Mouse (Mus musculus): ENCODE measurements around the gene Ngfr.

Gene Ngfr

GRCm38 (mm10) chr11:95594686-95595212 is 7.2 kb upstream of the Ngfr start:
- DNase-seq: no peak

DNA sequence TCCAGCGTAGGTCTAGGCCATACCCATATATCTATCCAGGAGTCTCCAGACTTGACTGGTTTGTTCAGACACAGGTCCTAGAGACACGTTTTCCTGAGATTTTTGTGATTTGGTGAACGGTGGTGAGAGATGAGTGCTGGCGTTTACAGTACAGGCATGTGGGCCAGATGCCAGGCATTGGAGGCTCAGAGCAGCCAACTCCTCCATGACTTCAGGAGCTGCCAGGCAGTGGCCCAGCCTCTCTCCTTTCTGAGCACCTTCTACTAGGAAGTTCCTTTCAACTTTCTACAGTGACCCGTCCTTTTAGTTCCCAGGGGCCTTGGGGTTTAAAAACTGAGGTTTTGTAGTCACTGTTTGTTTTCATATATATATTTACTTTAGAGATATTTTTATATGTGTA is 6.0 kb upstream of the Ngfr start:
- DNase-seq: peak in 1 of 2 experiments; percentile 55

GRCm38 (mm10) chr11:95592691-95593090 is 5.2 kb upstream of the Ngfr start:
- DNase-seq: no peak

DNA sequence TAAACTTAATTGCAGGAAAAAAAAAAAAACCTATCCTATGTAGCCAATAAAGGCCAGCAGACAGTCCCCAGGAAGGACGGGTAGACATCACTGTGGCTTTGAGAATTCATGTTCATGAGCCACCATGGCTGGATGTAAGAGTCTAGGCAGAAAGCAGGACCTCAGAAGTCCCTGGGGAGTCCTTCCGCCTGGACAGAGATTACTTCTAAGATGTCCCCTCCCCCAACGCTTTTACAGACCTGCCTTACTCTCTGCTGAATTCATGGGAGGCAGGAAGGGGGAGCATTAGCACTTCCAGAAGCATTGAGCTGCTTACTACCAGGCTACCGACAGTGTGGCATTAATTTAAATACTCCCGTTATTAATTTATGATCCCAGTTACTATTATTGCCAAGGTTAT is 1.7 kb upstream of the Ngfr start:
- no peak for DNase-seq

DNA sequence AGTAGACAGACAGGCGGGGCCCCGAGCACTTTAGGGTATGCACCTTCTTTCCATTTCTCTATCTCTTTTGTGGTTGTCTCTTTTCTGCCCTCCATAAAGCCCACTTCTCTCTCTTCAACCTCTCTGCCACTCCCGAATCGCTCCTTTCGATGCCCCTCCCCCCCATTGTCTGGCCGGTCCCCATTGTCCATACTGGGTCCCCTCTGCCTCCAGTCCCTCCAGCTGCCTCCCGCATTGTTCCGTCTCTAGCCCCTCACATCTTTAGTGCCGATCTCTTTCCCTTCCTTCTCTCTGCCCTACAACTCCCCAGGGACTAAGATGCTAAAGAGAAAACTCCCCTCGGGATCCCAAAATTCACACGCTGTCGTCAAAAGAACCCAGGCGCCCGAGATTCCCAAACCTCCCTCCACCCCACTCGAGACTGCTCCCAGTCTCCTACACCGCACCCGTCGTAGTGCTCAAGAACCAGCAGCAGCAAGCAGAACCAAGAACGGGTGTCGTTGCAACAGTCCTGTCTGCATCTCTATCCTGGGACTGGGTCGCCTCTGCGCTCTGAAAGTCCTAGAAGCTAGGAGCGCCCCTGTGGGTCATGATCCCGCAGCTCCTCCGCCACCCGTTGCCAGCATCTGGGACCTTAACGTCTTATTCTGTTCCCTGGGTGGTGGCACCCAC is 648 bp downstream of the Ngfr start:
- DNase-seq: no peak

GRCm38 (mm10) chr11:95586184-95586583 is 1.4 kb downstream of the Ngfr start:
- DNase-seq: peak; percentile 87 to 91

GRCm38 (mm10) chr11:95585684-95586083 is 1.9 kb downstream of the Ngfr start:
- no peak for DNase-seq

GRCm38 (mm10) chr11:95585281-95585680 is 2.3 kb downstream of the Ngfr start:
- no peak for DNase-seq

- DNase-seq: no peak
Observed at GRCm38 (mm10) chr11:95584651-95585050, 2.9 kb downstream of the Ngfr start.

- DNase-seq: no peak
Observed at GRCm38 (mm10) chr11:95583396-95583795, 4.1 kb downstream of the Ngfr start.

DNA sequence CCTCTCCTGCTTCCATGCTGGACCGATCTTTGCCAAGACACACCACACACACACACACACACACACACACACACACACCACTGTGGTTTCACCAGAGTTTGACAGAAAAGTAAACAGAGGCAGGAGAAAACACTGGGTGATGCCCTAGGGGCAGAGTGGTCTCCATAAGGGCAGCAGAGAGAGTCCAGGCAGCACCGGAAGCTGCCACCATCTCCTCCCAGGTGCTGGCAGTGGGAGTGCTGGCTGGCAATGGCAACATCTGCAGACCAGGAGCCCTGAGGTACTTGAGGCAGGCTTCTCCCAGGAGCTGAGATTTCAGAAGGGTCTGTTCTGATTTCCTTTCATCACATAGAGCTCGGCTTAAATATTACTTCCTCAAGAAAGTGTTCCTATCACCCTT is 5.3 kb downstream of the Ngfr start:
- DNase-seq: no peak

GRCm38 (mm10) chr11:95579455-95579854 is 8.1 kb downstream of the Ngfr start:
- DNase-seq: no peak

- DNase-seq: peak; percentile 25 to 50
Observed at GRCm38 (mm10) chr11:95577776-95578446, 9.6 kb downstream of the Ngfr start.

DNA sequence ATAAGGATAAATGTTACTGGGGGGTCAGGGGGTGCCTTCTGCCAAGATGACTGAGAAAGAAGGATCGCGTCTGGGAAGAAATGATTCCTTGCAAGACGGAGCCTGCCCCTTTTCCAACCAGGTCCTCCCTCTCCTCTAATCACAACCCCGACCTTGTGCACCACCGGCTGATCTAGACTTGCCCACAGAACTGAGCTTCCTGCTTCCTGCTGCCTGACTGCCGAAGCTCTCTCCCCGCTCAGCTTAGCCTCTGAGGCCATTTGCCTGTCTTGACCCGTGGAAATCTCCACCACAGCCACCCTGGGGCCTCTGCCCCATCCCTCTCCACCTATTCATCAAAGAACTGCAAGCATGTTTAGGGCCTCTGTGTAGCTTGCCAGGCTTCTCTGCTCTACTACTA is 11.2 kb downstream of the Ngfr start:
- DNase-seq: no peak

DNA sequence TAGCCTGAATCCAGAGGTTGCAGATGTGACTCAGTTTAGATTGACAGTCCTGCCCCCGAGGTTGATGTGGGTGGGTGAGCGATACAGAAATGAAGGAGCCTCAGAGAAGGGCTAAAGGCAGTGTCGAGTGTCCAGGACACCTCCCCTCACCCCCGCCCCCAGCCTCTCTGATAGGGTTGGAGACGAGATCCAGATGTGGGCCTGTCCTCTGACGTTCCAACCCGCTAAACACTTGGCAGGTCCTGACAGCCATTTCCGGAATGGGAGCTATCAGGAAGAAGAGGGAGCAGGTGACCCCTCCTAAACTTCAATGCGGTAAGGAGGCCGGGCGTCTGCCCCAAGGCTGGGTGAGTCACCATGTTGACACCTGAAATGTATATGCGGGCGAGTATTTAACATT is 11.7 kb downstream of the Ngfr start:
- DNase-seq: no peak

DNA sequence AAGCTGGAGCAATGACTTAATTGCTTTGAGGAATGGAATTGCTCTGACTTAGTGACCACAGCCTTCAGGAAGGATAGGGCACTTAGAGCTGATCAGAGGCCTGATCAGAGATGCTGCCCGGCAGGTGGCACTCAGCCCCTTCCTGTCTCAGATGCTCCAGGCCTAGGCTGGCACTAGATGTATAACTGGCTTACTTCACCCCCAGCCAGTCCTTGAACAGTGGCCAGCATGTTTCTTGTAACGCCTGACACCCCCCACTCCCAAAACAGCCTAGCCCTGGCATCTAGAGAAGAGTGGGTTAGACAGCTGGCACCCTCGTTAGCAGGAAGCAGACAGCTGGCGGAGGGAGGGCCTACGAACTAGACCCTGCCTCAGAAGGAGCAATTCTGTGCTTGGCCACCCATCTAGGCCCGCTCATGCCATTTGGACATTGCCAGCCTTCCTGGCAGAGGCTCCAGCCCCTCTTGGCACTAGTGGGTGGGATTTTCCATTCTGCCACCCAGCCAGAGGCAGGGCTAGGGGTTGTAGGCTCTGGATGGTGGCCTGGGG is 12.7 kb downstream of the Ngfr start:
- DNase-seq: no peak

- DNase-seq: no peak
Observed at GRCm38 (mm10) chr11:95572227-95572626, 15.3 kb downstream of the Ngfr start.

DNA sequence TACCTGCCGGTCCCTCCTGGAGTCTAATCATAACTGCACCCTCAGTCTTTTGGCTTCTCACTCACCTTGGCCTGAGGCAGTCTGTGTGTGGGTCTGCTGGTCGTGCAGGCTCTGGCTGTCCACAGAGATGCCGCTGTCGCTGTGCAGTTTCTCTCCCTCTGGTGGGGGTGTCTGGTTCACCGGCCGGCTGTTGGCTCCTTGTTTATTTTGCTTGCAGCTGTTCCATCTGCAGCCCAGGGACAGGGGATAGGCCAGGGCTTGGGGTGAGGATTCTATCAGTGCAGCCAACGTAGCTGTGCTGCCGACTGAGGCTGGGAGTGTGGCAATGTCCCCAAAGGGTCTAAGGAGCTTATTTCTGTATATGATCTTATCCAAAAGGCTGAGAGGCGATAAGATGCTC is 15.8 kb downstream of the Ngfr start:
- no peak for DNase-seq

- no peak for DNase-seq
Observed at GRCm38 (mm10) chr11:95570827-95571619, 16.5 kb downstream of the Ngfr start.

- no peak for DNase-seq
Observed at GRCm38 (mm10) chr11:95569908-95570307, 17.6 kb downstream of the Ngfr start.

DNA sequence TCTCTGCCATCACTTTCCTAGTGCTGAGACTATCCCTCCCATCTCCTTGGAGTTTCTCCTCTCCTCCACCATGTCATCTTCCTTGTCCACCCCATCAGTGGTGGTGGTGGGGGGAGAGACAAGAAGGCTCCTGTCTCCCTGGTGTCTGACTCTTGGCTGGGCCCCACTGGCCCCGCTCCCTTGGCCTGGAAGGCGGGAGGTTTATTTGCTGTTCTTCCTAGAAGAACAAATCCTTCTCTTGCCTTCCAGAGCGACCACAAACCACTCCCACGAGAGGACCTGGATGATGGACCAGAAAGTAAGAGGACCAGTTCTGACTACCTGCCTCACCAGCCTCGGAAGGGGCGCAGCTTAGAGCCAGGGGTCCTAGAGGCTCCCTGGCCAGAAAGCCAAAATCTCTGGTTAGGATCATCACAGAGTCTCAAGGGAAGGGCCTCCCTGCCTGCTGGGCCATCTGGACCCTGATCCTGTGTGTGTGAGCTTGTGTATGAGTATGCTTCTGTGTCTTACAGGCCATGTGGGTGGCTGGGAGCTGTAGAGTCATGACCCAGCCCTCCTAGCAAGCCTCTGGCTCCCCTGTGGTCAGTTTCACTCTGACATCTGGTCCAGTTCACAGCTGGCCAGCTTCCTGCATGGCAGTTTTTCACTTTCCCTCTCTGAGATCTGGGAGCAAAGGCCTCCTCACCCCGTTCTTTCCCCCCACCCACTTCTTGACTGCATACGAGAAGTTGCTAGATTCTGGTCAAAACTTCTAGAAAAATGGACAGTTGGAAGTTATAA is 19.4 kb downstream of the Ngfr start:
- no peak for DNase-seq

- no peak for DNase-seq
Observed at GRCm38 (mm10) chr11:95567366-95567765, 20.2 kb downstream of the Ngfr start.

GRCm38 (mm10) chr11:95565327-95565726 is 22.2 kb downstream of the Ngfr start:
- DNase-seq: no peak
